Mouse (Mus musculus) bone marrow macrophage, adult 2 months (primary cell): ENCODE results near the gene Gm156. TPM values are rescaled to one million over a fixed set of nuclear protein-coding genes. Genes with fewer than 3 reads are reported as not detected.
"Not testable (repeated sequence)": the region's sequence is repeated elsewhere in the genome, so short reads cannot be mapped to it uniquely, and the experiment has no call there.

Source experiments
- H3K27ac ChIP-seq: 2 replicates; pipeline ENCODE4 v1.5.1; 2012; ENCODE audit warnings: low read depth, low read length; ENCODE audit not compliant: insufficient read depth
- H3K4me1 ChIP-seq: 2 replicates; pipeline ENCODE4 v1.6.1; 2012; ENCODE audit warnings: low read length; ENCODE audit not compliant: control insufficient read depth, insufficient read depth
- H3K4me3 ChIP-seq: 2 replicates; pipeline ENCODE4 v1.5.1; 2012; ENCODE audit warnings: mild to moderate bottlenecking, low read length, moderate library complexity; ENCODE audit not compliant: insufficient read depth
- CTCF ChIP-seq: IDR thresholded peaks from 2 replicates; pipeline ENCODE4 v1.5.1; 2012; ENCODE audit warnings: low read depth, mild to moderate bottlenecking, low read length, moderate library complexity
- POLR2A ChIP-seq: IDR thresholded peaks from 2 replicates; pipeline ENCODE4 v1.6.1; 2012; ENCODE audit warnings: mild to moderate bottlenecking, low read depth, low read length, borderline replicate concordance
- polyA plus RNA-seq: library from polyadenylated mRNA; stranded (reverse); fragments of >200 nt; gene quantifications from 2 replicates; pipeline ENCODE4 v1.2.4, GENCODE M21; 2012; ENCODE audit not compliant: missing spikeins, insufficient read depth, insufficient read length

Gm156 gene
- not detected in 2 replicates for polyA plus RNA-seq

GRCm38 (mm10) chr6:129784170-129784569 lies at the start of gene Gm156:
Gene Gm156 (minus strand): TSS chr6:129784270.
- not testable (repeated sequence) for H3K4me1 ChIP-seq, H3K4me3 ChIP-seq, H3K27ac ChIP-seq

- Histone ChIP-seq H3K27ac (no peak overlapping the region), H3K4me1 (no peaks in the 10 kb centered on the region), H3K4me3 (no peak overlapping the region)
- TF ChIP-seq POLR2A (no peak), CTCF (no peak)
Measured at GRCm38 (mm10) chr6:129825559-129825958, 41.5 kb upstream of the Gm156 start.

GRCm38 (mm10) chr6:129824004-129824403 lies 39.9 kb upstream of the Gm156 start:
- Histone ChIP-seq H3K4me1 (no peaks in the 10 kb centered on the region), H3K27ac (no peak overlapping the region), H3K4me3 (no peak overlapping the region)
- no peak for TF ChIP-seq POLR2A

GRCm38 (mm10) chr6:129817731-129818130 lies 33.7 kb upstream of the Gm156 start:
- no peak overlapping the region for H3K4me3 ChIP-seq

GRCm38 (mm10) chr6:129747654-129748032 lies 36.4 kb downstream of the Gm156 start:
- Histone ChIP-seq H3K4me3 (no peak overlapping the region), H3K27ac (no peak overlapping the region), H3K4me1 (no peaks in the 10 kb centered on the region)
- TF ChIP-seq CTCF (no peak), POLR2A (no peak)

More at GRCm38 (mm10) chr6:129817731-129818130, 33.7 kb upstream of the Gm156 start:
- no peak for TF ChIP-seq CTCF
- no peak for TF ChIP-seq POLR2A
- H3K4me1 ChIP-seq: no peaks in the 10 kb centered on the region
- no peak overlapping the region for H3K27ac ChIP-seq

- Histone ChIP-seq H3K4me1 (no peaks in the 10 kb centered on the region), H3K4me3 (no peak overlapping the region), H3K27ac (no peak overlapping the region)
- TF ChIP-seq CTCF: no peak
- TF ChIP-seq POLR2A: no peak
Measured at GRCm38 (mm10) chr6:129747016-129747653, 36.9 kb downstream of the Gm156 start.

- no peaks in the 10 kb centered on the region for H3K4me1 ChIP-seq
- no peak overlapping the region for H3K4me3 ChIP-seq
- no peak overlapping the region for H3K27ac ChIP-seq
- TF ChIP-seq POLR2A (no peak), CTCF (no peak)
Measured at GRCm38 (mm10) chr6:129746151-129746550, 37.9 kb downstream of the Gm156 start.

- Histone ChIP-seq H3K4me1 (no peaks in the 10 kb centered on the region; the same call in 1 of the 2 replicates), H3K27ac (no peak within 1 kb of the TSS), H3K4me3 (no peak within 1 kb of the TSS)
- TF ChIP-seq CTCF (no peak), POLR2A (no peak)
Measured at GRCm38 (mm10) chr6:129740069-129740721, 43.9 kb downstream of the Gm156 start, which contains the start of gene Klri2. Gene Klri2 (minus strand): TSS chr6:129740484.

GRCm38 (mm10) chr6:129736414-129736813 lies 47.7 kb downstream of the Gm156 start:
- TF ChIP-seq POLR2A: no peak
- TF ChIP-seq CTCF: no peak
- Histone ChIP-seq H3K4me1 (no peaks in the 10 kb centered on the region; the same call in 1 of the 2 replicates), H3K4me3 (no peak overlapping the region), H3K27ac (no peak overlapping the region)

- no peak overlapping the region for H3K27ac ChIP-seq
- no peak overlapping the region for H3K4me3 ChIP-seq
- no peaks in the 10 kb centered on the region for H3K4me1 ChIP-seq
- TF ChIP-seq CTCF: no peak
- no peak for TF ChIP-seq POLR2A
Measured at GRCm38 (mm10) chr6:129727237-129727636, 56.8 kb downstream of the Gm156 start.
